Mouse (Mus musculus) brain, embryonic 14.5 days (tissue): Measurements from ENCODE around the gene 9130008F23Rik.

Experiments used
- CTCF ChIP-seq: fragments of 200-500 bp; IDR thresholded peaks from 2 replicates; pipeline ENCODE4 v1.5.1; 2012; ENCODE audit warnings: inconsistent platforms, mild to moderate bottlenecking, moderate library complexity, borderline replicate concordance; ENCODE audit not compliant: insufficient read depth, insufficient read length; ENCODE audit errors: extremely low read depth
- POLR2A ChIP-seq: fragments of 200-500 bp; IDR thresholded peaks from 2 replicates; pipeline ENCODE4 v1.6.1; 2012; ENCODE audit warnings: mild to moderate bottlenecking, inconsistent platforms, borderline replicate concordance; ENCODE audit not compliant: poor library complexity, insufficient read depth, insufficient read length, severe bottlenecking; ENCODE audit errors: extremely low read depth

DNA sequence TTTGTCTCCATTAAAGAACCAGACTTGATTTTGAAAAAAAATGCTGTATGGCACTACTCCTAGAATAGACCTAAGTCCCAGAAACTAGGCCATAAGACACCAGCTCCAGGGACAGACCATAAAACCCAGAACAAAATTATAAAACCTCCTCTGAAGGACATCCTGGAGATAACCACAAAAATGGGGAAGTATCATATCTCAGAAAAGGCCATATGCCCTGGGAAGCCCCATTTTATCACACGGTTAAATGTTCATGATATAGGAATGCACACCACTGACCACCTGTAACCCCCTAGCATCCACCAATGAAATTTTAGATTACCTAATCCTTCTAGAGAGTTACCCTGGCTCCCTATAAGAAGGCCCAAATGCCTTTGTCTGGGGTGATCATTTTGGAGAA, 4.8 kb downstream of the 9130008F23Rik start:
- TF ChIP-seq POLR2A (no peak), CTCF (no peak)
